Mouse (Mus musculus) heart, postnatal 0 days (tissue): ENCODE data around the gene Rab40b.

ENCODE experiments used
- CTCF ChIP-seq: IDR thresholded peaks from 2 replicates; pipeline ENCODE4 v1.5.1; 2016; ENCODE audit warnings: antibody characterized with exemption, control low read depth, low read depth
- EP300 ChIP-seq: IDR thresholded peaks from 2 replicates; pipeline ENCODE4 v1.6.1; 2016; ENCODE audit warnings: antibody characterized with exemption, low read depth

DNA sequence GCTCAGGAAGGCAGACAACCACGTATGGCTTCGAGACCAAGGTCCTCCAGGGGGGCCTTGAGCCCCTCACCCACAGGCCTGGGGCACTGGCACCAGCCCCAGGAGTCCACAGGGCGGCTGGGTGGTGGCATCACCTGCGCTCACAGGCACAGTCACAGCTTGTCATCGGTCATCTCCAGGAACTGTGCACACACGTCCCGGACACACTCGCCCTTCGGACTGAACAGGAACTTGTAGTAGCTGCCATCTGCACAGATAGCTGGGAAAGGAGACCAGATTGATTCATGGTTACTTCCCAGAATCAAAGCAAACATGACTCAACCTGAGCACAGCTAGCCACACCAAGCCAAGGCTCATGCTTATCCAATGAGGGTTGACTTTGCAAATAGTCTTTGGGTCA, 59.8 kb downstream of the Rab40b start:
- TF ChIP-seq CTCF: no peak
- TF ChIP-seq EP300: no peak
